Mouse (Mus musculus) cerebellum, adult (tissue): ENCODE data around the gene Nr2f2.

Experiments
- ATAC-seq: cut with Nextera tagmentation; 2 replicates; pipeline ENCODE4 v1.9.2; 2017; ENCODE audit warnings: mild to moderate bottlenecking, moderate library complexity, mixed read lengths; ENCODE audit not compliant: insufficient number of reproducible peaks, low FRiP score, low TSS enrichment

Nr2f2 gene

DNA sequence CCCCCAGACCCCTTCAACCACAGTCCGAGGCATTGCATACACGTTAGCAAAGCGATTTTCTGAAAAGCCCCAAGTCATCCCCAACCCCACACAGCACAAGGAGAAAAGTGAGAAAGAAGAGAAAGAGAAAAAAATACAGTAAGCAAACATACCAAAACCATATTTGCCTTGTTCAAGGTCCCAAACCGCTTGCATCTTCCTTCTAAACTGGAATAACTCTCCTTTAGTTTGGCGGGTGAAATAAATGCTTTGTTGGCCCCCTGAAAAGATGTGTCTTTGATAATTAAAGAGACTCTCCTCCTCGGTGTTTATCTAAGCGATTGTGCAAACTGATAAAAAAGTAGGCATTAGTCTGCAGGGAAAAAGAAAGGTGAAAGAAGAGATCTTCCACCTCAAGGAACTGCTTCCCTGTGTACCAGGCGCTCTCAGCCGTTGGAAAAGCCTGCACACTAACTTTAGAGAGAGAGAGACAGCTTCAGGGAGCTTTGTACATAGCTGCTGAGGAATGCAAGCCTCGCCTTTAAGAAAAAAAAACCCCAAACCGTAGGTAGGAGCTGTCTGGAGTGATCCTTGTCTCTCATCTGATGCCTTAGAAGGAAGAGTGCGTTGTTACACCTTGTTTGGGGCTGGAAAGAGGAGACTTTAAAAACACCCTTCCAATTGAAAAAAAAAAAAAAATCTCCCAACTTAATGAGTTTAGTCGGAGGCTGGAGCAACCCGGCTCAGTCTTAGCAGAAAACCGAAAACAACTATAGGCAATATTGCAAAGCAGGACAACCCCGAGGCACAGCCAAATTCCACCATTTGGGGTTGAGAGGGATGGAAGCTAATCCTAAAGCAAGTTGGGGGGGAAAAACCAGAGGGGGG, at the start of gene Nr2f2:
Nr2f2 (minus strand) TSS at position 795 of the 867 bp plus-strand sequence.
- no peak for ATAC-seq

GRCm38 (mm10) chr7:70414461-70414860, 47.9 kb upstream of the Nr2f2 start:
- no peak for ATAC-seq

- ATAC-seq = no peak
Measured at GRCm38 (mm10) chr7:70413646-70414045, 47.1 kb upstream of the Nr2f2 start.

- ATAC-seq = no peak
Measured at GRCm38 (mm10) chr7:70412900-70413299, 46.4 kb upstream of the Nr2f2 start.

- ATAC-seq = no peak
Measured at GRCm38 (mm10) chr7:70410350-70410749, 43.8 kb upstream of the Nr2f2 start.

DNA sequence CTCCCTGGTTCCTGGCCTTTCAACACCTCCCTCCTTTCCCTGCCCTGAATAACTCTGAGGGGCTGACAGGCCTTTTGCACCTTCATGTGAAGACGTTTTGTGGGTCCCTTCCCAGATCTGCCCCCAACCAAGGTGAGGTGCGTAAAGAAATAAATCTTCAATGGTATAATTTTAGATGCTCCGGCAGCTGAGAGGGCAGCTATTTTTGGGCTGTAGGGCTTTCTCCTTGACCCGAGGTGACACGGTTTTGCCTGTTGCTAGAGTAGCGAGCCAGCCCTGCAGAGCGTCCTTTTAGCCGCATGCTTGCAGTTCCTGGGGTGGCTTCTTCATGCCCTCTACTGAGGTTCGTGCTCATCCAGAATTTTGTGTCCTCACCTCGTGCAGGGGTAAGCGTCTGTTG, 43.4 kb upstream of the Nr2f2 start:
- ATAC-seq = no peak

- ATAC-seq = no peak
Measured at GRCm38 (mm10) chr7:70408814-70409213, 42.3 kb upstream of the Nr2f2 start.

DNA sequence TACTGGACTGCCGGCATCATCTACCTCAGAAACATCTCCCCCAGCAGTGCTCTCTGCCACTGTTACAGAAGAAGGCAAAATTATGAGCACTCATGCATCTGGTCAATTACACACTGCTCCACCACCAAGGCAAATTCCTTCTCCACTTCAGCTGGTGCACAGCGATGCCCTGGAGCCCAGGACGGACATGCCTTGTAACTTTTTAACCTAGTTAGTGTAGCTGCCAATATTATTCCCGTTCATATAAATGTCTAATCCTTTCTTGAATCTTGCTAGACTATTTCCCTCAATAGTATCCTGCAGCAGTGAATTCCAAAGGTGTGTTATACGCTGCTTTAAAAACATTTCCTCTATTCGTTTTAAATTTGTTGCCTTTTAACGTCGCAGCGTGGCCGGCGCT, 40.6 kb upstream of the Nr2f2 start:
- ATAC-seq = no peak

- ATAC-seq = no peak
Measured at GRCm38 (mm10) chr7:70406527-70406926, 40.0 kb upstream of the Nr2f2 start.

- no peak for ATAC-seq
Measured at GRCm38 (mm10) chr7:70405466-70405865, 38.9 kb upstream of the Nr2f2 start.

DNA sequence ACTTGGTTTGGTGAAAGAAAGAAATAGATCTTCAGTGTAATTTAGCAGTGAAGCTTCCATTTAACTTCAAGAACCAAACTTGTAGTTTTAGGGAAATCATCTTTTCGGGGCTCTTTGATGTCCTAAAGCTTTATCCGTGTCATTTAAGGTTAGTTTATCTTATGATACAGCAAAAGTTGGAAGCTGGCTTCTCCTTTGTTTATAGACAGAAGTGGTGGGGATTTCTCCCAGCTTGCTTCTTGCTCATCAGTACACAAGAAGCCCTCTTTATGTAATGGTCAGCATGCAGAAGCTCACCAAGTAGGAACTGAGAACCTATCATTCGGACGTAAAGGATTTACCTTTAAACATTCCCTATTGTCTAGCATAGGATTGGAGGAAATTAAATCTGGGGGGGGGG, 16.3 kb upstream of the Nr2f2 start:
- ATAC-seq = no peak

DNA sequence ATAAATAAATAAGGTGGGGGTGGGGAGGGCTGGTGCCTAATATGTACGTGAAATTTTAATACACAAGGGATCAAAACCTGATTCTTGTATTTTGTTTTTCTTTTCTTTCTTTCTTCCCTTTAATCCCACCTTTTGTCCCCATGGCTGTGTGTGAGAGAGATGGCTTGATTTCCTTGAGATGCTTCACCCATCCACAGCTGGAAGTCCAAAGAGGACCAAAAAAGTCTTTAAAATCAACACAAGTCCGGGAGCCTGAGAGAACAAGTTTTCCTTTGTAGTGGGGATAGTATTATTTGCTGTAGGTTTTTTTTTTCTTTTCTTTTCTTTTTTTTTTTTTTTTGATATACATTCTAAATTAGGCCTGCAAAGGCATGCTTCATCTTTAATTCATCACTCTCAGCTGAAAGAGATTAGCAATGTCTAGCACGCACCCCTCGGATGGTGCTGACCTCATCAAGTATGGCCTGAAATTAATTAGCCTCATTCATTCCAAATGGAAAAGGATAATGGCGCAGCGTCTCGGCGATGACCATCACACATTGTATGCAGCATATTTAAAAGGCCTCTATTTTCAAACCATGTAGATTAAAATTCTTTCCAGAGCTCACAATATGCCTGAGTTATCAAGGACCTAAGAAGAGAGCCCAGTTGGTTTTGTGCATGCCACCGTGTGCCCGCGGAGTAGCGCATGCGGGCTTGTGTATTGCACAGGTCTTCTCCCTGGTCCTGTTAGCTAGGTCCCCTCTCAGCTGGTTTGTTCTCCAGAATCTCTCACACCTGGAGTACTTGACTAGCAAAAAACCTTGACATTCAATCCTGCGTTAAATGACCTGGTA, 15.1 kb upstream of the Nr2f2 start:
- ATAC-seq = no peak

- ATAC-seq = no peak
Measured at GRCm38 (mm10) chr7:70380943-70381342, 14.4 kb upstream of the Nr2f2 start.

DNA sequence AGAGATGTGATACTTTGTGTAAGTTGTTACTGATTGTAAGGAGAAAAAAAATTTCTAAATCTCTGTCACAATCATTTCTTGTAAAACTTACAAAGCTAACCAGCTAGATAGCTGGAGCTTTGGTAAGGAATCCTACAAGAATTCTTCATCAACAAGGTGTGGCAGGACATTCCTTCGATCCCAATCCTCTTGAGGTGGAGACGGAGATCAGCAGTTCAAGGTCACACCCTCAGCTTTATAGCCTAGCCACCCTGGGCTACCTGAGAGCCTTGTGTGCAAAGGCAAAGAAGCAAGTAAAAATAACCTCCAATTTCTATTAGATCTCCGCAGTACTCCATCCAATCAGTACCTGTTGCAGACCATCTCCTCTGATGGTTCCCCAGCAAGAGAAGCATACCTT, 13.7 kb upstream of the Nr2f2 start:
- ATAC-seq = no peak

DNA sequence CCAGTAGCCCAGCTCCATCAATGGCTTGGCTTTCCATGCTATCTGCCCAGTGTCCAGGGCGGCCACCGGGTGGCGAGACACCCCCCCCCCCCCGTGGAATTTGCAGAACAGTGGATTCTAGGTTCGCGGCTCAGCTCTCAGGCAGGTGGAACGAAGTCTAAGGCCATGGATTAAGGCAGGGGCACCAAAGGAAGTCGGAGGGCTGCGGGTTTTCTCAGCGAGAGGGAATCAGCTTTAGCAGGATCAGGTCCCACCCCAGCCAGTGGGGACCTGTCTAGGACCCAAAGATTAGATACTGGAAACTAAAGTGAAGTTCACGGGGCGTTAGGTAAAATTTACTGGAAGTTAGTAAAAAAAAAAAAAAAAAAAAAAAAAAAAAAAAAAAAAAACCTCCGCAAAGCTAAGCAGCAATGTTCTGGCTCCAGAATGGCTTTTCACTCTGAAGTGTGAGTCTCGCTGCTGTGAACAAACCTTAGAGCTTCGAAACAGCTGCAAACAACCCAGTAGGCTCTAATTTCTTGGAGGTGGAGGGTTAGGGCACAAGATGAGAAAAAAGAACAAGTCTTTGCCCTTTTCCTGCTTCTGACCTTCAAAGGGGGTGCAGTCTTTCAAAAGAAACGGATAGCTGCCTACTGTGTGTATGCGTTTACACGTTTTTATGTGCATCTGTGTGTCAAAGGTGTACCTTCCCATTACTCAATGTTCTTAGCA, 4.2 kb upstream of the Nr2f2 start:
- no peak for ATAC-seq

DNA sequence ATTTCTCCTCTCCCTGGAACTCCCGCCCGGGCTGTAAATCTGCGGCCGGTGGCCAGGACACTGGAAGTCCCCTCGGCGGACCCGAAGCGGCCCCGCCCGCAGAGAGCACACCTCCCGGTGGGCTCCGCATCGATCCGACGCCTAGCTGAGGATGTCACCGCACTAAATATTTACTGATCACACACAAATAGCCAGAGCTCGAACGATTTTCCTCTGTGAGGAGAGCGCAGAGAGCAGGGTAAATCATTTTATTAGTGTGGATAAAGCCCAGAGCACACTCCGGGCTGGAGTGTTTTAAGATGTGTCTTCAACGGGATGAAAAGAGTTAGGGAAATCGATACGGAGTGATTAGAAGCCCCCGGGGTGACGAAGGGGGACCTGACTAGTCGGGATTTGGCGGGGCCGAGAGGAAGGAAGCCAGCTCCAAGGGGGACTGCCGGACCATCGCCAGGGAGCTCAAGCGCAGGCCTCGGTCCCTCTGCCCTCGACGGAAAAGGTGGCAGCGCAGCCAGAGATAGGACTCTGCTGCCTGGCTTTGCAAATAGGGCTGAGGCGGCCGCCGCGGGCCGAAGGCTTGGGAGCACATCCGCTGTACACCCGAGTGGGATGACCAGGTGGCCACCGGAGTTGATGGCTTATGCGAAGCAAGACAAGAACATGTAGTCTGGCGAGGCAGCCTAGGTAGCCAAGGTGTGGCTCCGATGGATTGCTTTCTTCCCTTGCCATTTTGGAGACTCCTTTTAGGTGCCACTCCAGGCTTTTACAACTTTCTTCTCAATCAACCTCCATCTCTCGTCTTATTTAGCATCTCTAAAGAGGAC, 3.4 kb upstream of the Nr2f2 start:
- ATAC-seq = no peak

DNA sequence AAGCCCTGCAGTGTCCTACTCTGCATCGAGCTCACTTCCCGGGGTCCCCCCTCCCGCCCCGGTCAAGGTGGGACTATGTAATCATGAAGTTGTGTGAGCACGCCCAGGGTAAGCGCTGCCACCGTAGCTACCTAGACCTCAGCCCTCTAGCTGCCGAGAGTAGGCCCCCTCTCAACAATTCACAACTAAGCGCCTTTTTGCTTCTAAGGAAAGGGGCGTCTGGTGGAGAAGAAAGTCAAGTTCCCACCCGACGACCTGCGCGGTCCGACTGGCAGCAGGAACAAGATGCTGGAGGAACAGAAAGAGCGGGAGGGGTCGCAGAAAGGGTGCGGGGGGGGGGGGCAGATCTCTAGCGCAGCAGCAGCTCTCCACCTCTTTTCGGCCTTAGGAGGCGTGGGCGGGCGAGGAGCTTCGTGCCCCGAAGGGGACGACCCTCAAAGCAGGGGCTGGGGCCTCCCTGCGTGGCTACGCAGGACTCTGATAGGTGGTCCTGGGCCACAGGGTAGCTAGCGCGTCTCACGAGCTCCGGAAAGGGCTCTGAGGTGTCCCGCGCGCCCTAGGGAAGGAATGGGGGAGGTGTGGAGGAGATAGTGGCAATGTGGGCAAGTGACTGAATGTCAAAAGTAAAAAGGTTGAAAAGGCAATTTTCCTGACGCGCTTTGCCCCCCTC, 2.7 kb upstream of the Nr2f2 start:
- no peak for ATAC-seq

- no peak for ATAC-seq
Measured at GRCm38 (mm10) chr7:70368751-70369060, 2.2 kb upstream of the Nr2f2 start.

DNA sequence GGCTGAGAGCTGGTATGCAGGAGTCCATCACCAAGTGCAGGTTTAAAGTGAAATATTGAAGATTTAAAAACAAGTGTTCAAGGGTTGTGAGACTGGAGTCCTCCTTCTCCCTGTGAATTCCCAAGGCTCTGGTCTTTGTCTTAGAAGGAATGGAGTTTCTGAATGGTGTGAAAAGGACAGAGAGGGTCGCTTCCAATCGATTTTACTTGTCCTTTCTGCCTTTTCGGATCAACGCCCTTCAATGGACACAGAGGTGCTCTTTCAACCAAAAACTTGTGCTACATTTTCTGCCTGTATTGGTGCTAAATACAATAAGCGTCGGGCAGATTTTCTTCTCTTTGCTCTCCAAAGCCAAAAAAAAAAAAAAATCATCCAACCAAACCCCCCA, 1.7 kb upstream of the Nr2f2 start:
- no peak for ATAC-seq
